Mouse (Mus musculus) CH12F3 (cell line): ENCODE results near the gene Tnfrsf19.

ENCODE experiments used
- in situ Hi-C: fragments of 300-500 bp; cut with MboI; formaldehyde crosslinking; loops from 2 replicates; pipeline ENCODE4 v1.14.3; 2020; ENCODE audit warnings: low sequenced_read_pairs

The Tnfrsf19 gene

GRCm38 (mm10) chr14:61046091-61046681 is at the start of gene Tnfrsf19:
Gene Tnfrsf19 (minus strand): TSS chr14:61046490.
- in situ Hi-C loops: no loop called here

- in situ Hi-C loops: no loop called here
Observed at GRCm38 (mm10) chr14:61092073-61092472, 45.8 kb upstream of the Tnfrsf19 start.

DNA sequence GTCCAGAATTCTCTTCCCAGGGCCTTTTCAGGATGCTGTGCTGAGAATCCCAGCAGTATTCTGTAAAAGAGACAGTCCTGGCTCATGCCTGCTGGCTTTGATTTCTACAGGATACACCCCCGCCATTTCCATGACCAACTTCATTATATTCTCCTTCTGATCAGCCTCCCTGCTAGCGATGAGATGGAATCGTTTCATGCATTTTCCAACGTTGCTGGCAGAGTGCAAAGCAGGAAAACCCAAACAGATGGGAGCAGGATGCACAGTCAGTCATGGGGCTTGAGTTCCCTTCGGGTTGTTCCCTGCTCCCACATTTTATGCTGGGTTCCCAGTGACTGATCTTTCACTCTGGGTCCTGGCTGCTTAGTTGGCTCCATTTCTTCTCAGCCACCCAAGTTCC is 44.7 kb upstream of the Tnfrsf19 start:
- in situ Hi-C loops: no loop called here

DNA sequence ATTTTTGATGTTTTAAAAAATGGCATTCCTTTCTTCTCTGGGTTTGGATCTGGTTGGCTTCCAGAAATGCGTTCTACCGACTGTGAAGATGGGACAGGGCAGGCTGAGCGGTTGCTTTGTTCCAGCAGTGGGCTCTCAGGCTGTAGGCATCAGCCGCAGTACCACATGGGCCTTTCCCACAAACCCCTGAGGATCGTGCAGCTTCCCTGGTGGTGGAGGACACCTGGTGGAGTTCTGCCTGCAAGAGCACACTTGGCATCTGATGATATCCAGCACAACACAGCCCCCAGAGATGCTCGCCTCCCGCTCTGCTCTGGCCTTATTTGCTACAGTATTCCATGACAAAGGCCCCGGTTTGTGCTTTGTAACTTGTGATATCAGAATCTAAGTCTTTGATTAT is 41.9 kb upstream of the Tnfrsf19 start:
- in situ Hi-C loops: loop anchor here (10.0 kb wide), 1 partner anchor 293 kb away; no protein-coding TSS in a partner anchor

DNA sequence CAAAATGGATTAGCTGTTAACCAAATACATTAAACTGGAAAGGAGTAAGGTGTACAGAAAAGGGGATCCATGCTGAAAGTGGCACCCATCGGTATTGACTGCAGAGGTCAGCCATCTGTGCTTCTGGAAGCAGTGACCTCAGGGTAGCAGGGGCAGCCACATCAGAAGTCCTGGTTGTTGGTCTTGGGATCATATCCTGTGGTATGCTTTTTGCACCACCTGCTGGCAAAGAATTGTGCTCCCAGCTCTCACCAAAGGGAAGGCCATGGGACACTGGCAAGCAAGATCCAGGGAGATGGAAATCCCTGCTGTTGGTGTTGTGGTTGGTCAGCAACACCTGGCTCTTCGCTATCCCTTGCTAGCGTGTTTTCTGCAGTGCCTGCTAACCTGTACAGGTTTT is 39.0 kb upstream of the Tnfrsf19 start:
- in situ Hi-C loops: loop anchor here (10.0 kb wide), 1 partner anchor 291 kb away; no protein-coding TSS in a partner anchor

- in situ Hi-C loops: no loop called here
Observed at GRCm38 (mm10) chr14:61069555-61069954, 23.3 kb upstream of the Tnfrsf19 start.

DNA sequence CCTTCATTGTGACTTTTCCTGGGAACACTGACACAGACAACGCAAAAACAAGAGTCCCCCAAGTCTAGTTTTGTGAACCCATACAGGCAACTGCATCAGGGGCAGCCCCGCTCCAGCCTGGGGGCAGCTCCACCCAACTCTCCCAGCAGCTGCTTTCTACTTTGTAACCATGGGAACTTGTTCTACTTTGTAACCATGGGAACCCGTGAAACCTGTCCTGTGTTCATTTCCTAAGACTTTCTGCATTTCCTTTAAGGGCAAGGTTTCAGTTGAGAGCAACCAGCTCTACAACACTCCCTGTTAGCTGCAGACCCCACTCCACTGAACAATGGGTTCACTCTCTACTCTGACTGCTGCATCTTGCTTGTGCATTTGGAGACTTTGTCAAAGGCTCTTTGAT is 15.4 kb upstream of the Tnfrsf19 start:
- in situ Hi-C loops: no loop called here

DNA sequence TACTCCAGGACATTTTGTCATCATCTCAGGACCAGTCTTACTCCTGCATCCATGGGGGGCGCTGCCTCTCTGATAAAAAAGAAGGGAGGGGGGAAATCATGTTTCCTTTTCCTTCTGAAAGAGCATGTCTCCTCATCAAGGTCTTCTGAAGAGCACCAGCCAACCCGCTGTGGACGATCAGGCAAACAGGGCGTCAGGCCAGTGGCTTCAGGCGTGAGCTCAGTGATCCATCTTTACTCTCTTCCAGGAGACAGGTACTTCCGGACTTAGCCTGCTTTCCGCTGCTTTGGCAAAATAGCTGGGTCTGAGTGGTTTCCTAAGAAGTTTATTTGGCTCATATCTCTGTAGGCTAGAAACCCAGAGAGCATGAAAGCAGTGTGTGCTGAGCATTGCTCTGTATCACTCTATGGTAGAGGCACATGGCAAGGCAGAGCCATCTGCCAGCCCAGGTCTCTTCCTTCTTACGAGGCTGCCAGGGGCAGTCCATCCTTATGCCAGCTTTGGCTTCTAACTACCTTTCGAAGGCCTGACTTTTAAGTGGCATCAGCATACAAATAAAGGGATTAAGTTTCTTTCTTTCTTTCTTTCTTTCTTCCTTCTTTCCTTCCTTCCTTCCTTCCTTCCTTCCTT is 13.1 kb upstream of the Tnfrsf19 start:
- in situ Hi-C loops: no loop called here

DNA sequence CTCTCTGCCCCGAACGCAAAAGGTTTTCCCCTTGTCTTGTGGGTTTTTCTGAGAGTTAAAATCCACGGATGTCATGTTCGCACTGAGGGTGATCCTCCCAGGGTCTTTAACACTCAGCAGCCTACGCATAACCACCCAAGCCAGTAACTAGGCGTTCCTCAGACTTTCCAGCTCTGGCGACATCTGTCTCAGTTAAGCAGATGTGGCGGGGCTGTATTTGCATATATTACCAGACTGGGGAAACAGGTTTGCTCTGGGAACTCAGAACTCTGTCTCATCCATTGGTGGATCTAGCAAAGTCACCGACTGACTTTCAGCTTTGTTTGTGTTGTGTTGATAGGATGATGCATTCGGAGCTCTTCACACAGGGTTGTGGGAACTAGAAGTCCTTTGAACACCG is 10.7 kb upstream of the Tnfrsf19 start:
- in situ Hi-C loops: no loop called here

DNA sequence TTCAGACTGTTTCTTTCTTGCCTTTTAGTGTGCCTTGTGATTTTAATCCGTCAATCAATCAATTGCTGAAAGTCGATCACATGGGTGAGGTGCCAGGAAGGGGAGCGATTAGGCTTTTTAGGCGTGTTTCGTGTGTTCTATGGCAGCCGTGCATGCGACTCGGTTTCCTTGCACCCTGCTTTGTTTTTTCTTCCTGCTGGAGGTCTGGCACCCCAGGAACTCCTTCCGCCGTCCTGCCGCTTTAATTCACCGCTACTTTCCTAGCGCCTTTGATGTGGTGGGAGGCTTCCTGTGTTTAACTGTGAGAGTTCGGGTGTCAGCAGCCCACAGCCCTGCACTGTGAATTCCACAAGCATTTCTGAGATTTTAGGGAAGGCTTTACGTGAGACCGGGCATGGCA is 10.2 kb upstream of the Tnfrsf19 start:
- in situ Hi-C loops: no loop called here

GRCm38 (mm10) chr14:61055864-61056263 is 9.6 kb upstream of the Tnfrsf19 start:
- in situ Hi-C loops: no loop called here

GRCm38 (mm10) chr14:61052163-61052562 is 5.9 kb upstream of the Tnfrsf19 start:
- in situ Hi-C loops: no loop called here

DNA sequence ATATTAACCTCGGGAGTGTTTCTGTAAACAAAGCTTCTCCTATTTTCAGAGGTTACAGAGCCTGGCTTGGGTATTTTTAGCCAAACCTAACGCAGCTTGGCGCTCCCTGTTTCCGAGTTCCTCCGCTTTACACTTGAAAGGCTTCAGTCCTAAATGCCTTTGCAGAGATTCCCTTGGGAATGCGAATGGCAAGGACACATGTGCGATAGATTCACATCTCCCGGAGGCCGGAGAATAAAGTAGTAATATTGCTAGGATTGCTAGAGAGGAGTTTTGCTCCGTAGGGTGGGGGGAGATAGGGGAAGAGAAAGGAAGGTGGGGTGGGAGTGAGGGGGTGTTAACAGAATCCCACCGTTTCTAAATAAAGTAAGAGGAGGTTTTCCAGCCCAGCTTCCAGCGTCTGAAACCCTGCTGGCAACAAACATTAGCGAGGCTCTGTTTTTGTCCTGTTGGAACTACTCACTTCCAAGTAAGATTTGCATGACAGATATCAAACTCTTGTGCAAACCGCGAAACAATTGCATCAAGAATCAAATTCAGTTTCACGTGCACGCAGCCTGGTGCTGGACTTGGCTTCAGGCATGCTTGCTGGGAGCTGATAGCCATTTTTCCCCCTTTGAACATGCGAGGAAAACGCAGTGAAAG is 722 bp downstream of the Tnfrsf19 start:
- in situ Hi-C loops: no loop called here

DNA sequence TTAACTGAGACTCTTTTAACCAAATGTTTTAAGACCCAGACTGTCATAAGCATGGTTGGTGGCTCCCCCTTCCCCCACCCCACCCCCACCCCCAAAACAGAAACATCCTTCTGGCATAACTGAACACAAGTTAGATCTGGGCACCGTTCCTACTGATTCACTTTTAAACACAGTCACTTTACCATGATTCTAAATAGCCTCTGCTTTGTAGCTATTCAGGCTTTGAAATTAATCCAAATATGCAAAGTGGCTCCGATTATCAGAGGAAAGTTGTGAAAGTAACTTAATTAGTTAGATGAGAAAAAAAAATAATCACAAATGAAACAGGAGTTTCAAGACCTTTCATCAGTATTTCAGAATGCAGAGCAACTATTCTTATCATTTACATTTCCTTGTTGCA is 2.0 kb downstream of the Tnfrsf19 start:
- in situ Hi-C loops: no loop called here

- in situ Hi-C loops: no loop called here
Observed at GRCm38 (mm10) chr14:61043511-61044310, 2.6 kb downstream of the Tnfrsf19 start.

GRCm38 (mm10) chr14:61042291-61042690 is 4.0 kb downstream of the Tnfrsf19 start:
- in situ Hi-C loops: no loop called here

GRCm38 (mm10) chr14:61040236-61040635 is 6.1 kb downstream of the Tnfrsf19 start:
- in situ Hi-C loops: no loop called here

GRCm38 (mm10) chr14:61038082-61038472 is 8.2 kb downstream of the Tnfrsf19 start:
- in situ Hi-C loops: no loop called here

DNA sequence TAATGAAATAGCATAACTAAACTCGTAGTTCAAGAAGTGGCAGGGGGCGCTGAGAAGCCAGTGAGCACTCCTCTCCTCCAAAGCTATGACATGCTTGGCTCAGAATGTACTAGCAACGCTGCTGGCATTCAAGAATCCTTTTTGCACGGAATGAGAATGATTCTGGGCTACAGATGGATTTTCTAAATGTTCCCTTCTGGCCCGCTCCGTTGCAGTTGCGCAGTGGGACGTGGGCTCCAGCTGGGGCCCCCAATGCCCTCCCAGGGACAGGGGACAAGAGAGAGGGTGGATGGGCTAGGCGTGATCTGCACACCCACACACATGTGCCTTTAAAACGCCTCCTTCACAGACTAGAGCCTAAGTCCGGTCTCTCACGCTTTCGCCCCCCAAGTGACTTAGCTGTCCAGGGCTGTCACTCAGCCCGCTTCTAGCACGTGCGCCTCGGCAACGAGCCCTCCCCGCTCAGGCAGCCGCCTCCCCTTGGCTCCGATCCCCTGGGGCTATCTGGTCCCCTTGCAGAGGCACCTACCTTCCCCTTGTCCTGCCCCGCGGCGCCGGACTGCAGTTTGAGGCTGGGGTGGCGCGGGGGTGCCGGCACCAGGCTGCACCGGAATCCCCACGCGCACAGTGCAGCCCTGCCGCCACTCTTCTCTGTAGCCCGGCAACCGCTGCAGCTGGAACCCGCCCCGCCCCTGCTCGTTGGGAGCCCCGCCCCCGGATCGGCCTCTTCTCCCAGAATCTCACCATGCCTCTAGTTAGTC is 8.8 kb downstream of the Tnfrsf19 start:
- in situ Hi-C loops: no loop called here

GRCm38 (mm10) chr14:61030366-61030765 is 15.9 kb downstream of the Tnfrsf19 start:
- in situ Hi-C loops: no loop called here

DNA sequence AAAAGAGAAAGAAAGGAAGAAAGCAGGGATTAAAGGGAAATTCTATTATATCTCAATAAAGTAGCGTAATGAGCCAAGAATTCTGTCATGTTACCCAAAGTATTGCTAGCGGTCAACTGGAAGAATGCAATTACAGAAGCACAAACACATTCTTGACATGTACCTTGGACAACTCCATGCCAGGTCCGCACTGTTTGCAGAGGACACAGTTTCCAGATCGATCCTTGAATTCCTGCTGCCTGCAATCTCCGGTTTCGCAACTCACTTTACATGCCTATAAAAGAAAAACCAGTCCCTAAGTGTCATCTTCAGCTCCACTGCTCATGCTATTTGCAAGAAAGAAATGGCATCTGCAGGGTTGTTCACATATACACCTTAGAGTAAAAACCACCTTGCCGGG is 22.3 kb downstream of the Tnfrsf19 start:
- in situ Hi-C loops: no loop called here
